In the genomic region with DNA sequence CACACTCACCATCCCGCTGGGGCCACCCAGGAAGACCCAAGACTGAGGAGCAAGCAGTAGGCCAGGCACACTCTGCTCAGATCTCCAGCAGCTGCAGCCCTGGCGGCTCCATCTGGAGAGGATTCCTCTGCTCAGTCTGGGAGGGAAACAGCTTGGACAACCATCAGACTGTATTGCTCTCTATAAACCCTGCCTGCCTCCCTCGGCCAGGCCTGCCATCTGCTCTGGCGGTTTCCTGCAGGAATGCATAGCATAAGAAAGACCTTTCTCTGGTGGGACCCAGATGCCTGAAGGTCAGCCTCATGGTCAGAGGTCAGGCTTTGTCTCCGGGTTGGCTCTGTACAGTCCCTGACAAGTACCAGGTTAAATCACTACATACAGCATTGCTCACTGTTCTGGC, we compare ENCODE assay signal across 15 mouse cellular contexts. TPM values are rescaled to one million over a fixed set of nuclear protein-coding genes. Genes with fewer than 3 reads are reported as not detected.
DNase-seq lines count a peak whose midpoint lies in the region; ATAC-seq and TF ChIP-seq lines count a peak whose summit lies in the region.
"Had no signal": no experiment of that assay in that cellular context is flagged by ENCODE, and none has a peak within 500 bp of the region (broad histone marks: within the 10 kb centered on the region; RNA-seq: fewer than 3 reads in every experiment).

No protein-coding gene starts in this region.

- H3K9me3 ChIP-seq in ES-Bruce4 (replicated peaks; ENCODE audit: control insufficient read depth, insufficient read depth, low read length, poor library complexity, severe bottlenecking), result no peaks in the 10 kb centered on the region
- H3K9me3 ChIP-seq in forebrain, embryonic 15.5 days, result no peaks in the 10 kb centered on the region
- no peaks in the 10 kb centered on the region for H3K9me3 ChIP-seq in midbrain, embryonic 11.5 days (ENCODE audit: control insufficient read depth, low read length)
- H3K9me3 ChIP-seq: heart, embryonic 13.5 days; limb, embryonic 10.5 days; neural tube, embryonic 13.5 days had no signal

- H3K4me1 ChIP-seq in ES-Bruce4 (ENCODE audit: control insufficient read depth, insufficient read depth, low read length), result no peaks in the 10 kb centered on the region
- H3K4me1 ChIP-seq in forebrain, embryonic 15.5 days, result peaks cover 51% of the 10 kb centered on the region
- peaks cover 12% of the 10 kb centered on the region for H3K4me1 ChIP-seq in midbrain, embryonic 11.5 days (ENCODE audit: control insufficient read depth, insufficient read depth, low read length)
- H3K4me1 ChIP-seq: heart, embryonic 13.5 days had no signal

- ATAC-seq in forebrain, embryonic 15.5 days (replicated peaks), result no peak; the same call in 1 of the 2 replicates
- ATAC-seq in midbrain, embryonic 11.5 days (ENCODE audit: low FRiP score), result peak; percentile 38; the same call in 1 of the 2 replicates
- no peak for ATAC-seq in megakaryocyte, adult 5-6 weeks (ENCODE audit: poor library complexity, severe bottlenecking)

- WGBS in forebrain, embryonic 15.5 days, result 48% methylated on average over 5 of the region's 5 CpGs
- WGBS in midbrain, embryonic 11.5 days, result 65% methylated on average over 5 of the region's 5 CpGs

- H3K36me3 ChIP-seq in ES-Bruce4 (ENCODE audit: control insufficient read depth, insufficient read depth, low read length, poor library complexity, severe bottlenecking), result no peaks in the 10 kb centered on the region
- H3K36me3 ChIP-seq in forebrain, embryonic 15.5 days, result no peaks in the 10 kb centered on the region
- no peaks in the 10 kb centered on the region for H3K36me3 ChIP-seq in midbrain, embryonic 11.5 days (ENCODE audit: control insufficient read depth, insufficient read depth, low read length)
- H3K36me3 ChIP-seq: G1E; heart, embryonic 13.5 days; limb, embryonic 10.5 days; neural tube, embryonic 13.5 days had no signal

- H3K27ac ChIP-seq in ES-Bruce4 (ENCODE audit: insufficient read depth, low read length), result no peak overlapping the region
- H3K27ac ChIP-seq in forebrain, embryonic 15.5 days (replicated peaks), result peak overlapping the region; percentile 42
- H3K27ac ChIP-seq in midbrain, embryonic 11.5 days (ENCODE audit: low read depth, low read length), result no peak overlapping the region
- H3K27ac ChIP-seq: heart, embryonic 13.5 days; limb, embryonic 10.5 days; neural tube, embryonic 13.5 days had no signal

- TF ChIP-seq CTCF in ES-Bruce4 (IDR thresholded peaks at IDR 0.05; ENCODE audit: low read depth, low read length), result no peak

- DNase-seq in cerebellum, postnatal 10 days, result peak; percentile 67 to 74
- DNase-seq in cerebellum, adult 9-10 months, result no peak
- DNase-seq in midbrain, embryonic 11.5 days (ENCODE audit: low spot score, missing footprints), result peak; percentile 74
- no peak for DNase-seq in urinary bladder, postnatal 4 days (ENCODE audit: low spot score in 2 of 2)
- DNase-seq in spleen, postnatal 4 days (ENCODE audit: low spot score in 2 of 2), result no peak

- H3K27me3 ChIP-seq in ES-Bruce4 (ENCODE audit: control insufficient read depth, insufficient read depth, low read length, poor library complexity, severe bottlenecking), result no peaks in the 10 kb centered on the region; the same call in 1 of the 2 replicates
- H3K27me3 ChIP-seq in forebrain, embryonic 15.5 days, result no peaks in the 10 kb centered on the region
- H3K27me3 ChIP-seq in midbrain, embryonic 11.5 days (ENCODE audit: control insufficient read depth, insufficient read depth, low read length), result no peaks in the 10 kb centered on the region

- H3K4me3 ChIP-seq in ES-Bruce4 (ENCODE audit: low read depth, low read length), result no peak overlapping the region
- H3K4me3 ChIP-seq in forebrain, embryonic 15.5 days, result no peak overlapping the region
- no peak overlapping the region for H3K4me3 ChIP-seq in midbrain, embryonic 11.5 days (ENCODE audit: low read depth, low read length)
- H3K4me3 ChIP-seq: heart, embryonic 13.5 days; limb, embryonic 10.5 days; neural tube, embryonic 13.5 days had no signal

- no peak overlapping the region for H3K9ac ChIP-seq in ES-Bruce4 (ENCODE audit: low read depth, poor library complexity, severe bottlenecking)
- H3K9ac ChIP-seq in forebrain, embryonic 15.5 days (replicated peaks), result no peak overlapping the region
- H3K9ac ChIP-seq in midbrain, embryonic 11.5 days (ENCODE audit: low read length), result no peak overlapping the region
- H3K9ac ChIP-seq: heart, embryonic 13.5 days; neural tube, embryonic 13.5 days had no signal

- peak; percentile 59 for TF ChIP-seq EP300 in ES-Bruce4 (IDR thresholded peaks at IDR 0.05; ENCODE audit: insufficient read depth, low read depth, low read length)

- no peak for TF ChIP-seq POLR2A in ES-Bruce4 (IDR thresholded peaks at IDR 0.05; ENCODE audit: insufficient read depth, low read length)

- no peak overlapping the region for H3K4me2 ChIP-seq in forebrain, embryonic 15.5 days (replicated peaks)
- H3K4me2 ChIP-seq in midbrain, embryonic 11.5 days, result no peak overlapping the region
- H3K4me2 ChIP-seq: heart, embryonic 13.5 days; neural tube, embryonic 13.5 days had no signal

RNA-seq across cellular contexts. Expression of gene Slc32a1, which starts 19.3 kb away (rescaled TPM):
- not detected in 2 replicates for polyA plus RNA-seq in ES-Bruce4 (2011; ENCODE audit: insufficient read depth, insufficient read length, low read depth, missing spikeins)
- polyA plus RNA-seq in forebrain, embryonic 15.5 days (2015; fragmentation: Nextera tagmentation; extraction: Ambion mirVana), result 7.1 and 7.4 TPM in 2 replicates
- polyA plus RNA-seq in midbrain, embryonic 11.5 days (2014; fragmentation: Nextera tagmentation; extraction: Ambion mirVana), result 1.9 and 2.3 TPM in 2 replicates
- 0.07 TPM in 1 of 2 replicates, not detected in the other for total RNA-seq in megakaryocyte, adult 5-6 weeks (2015)
- total RNA-seq in megakaryocyte, adult 5-6 weeks (2017), result 0.12 TPM in 1 of 2 replicates, not detected in the other
- total RNA-seq: G1E; gastrocnemius, adult 18-20 months had no signal
- polyA plus RNA-seq: G1E; heart, embryonic 13.5 days; kidney, embryonic 16.5 days; limb, embryonic 10.5 days; liver, embryonic 16.5 days had no signal

RNA-seq across cellular contexts. Expression of gene Actr5, which starts 33.4 kb away (rescaled TPM):
- polyA plus RNA-seq in ES-Bruce4 (2011; ENCODE audit: insufficient read depth, insufficient read length, low read depth, missing spikeins), result 12.5 and 12.8 TPM in 2 replicates
- polyA plus RNA-seq in forebrain, embryonic 15.5 days (2015; fragmentation: Nextera tagmentation; extraction: Ambion mirVana), result 13.4 and 14.7 TPM in 2 replicates
- 15.3 and 16.0 TPM in 2 replicates for polyA plus RNA-seq in midbrain, embryonic 11.5 days (2014; fragmentation: Nextera tagmentation; extraction: Ambion mirVana)
- 7.1 and 8.0 TPM in 2 replicates for total RNA-seq in megakaryocyte, adult 5-6 weeks (2015)
- 13.0 and 13.1 TPM in 2 replicates for total RNA-seq in megakaryocyte, adult 5-6 weeks (2017)

Comparison
In these comparisons a context has a peak if more than half of its experiments do, and no peak if none do; other contexts are left out.
1. DNase-seq: peak in cerebellum, postnatal 10 days (2 of 2) and midbrain, embryonic 11.5 days (single experiment); none in cerebellum, adult 9-10 months (single experiment), urinary bladder, postnatal 4 days (0 of 2) and spleen, postnatal 4 days (0 of 2).